Mouse (Mus musculus) spleen, postnatal 36 days (tissue): ENCODE measurements around the gene Aco2.

Source experiments
- DNase-seq, 2 experiments: peaks; one replicate each; pipeline ENCODE4 v3.0.0; 2022; ENCODE audit warnings: low spot score in 2 of 2, mixed read lengths in 1 of 2

Gene Aco2

GRCm38 (mm10) chr15:81917621-81918463, 45.7 kb downstream of the Aco2 start:
- peak; percentile 58 to 69 for DNase-seq

- no peak for DNase-seq
Measured at GRCm38 (mm10) chr15:81919062-81919461, 47.0 kb downstream of the Aco2 start.

- DNase-seq, result no peak
Measured at GRCm38 (mm10) chr15:81920546-81921217, 48.6 kb downstream of the Aco2 start.

GRCm38 (mm10) chr15:81921255-81921654, 49.1 kb downstream of the Aco2 start:
- DNase-seq, result no peak

- no peak for DNase-seq
Measured at GRCm38 (mm10) chr15:81924933-81925332, 52.8 kb downstream of the Aco2 start.

GRCm38 (mm10) chr15:81925760-81926445, 53.8 kb downstream of the Aco2 start, which contains the start of gene Polr3h:
Gene Polr3h (minus strand): TSS chr15:81926240.
- peak; percentile 96 to 97 for DNase-seq

GRCm38 (mm10) chr15:81926446-81926822, 54.3 kb downstream of the Aco2 start:
- DNase-seq, result no peak

GRCm38 (mm10) chr15:81927741-81928140, 55.6 kb downstream of the Aco2 start:
- DNase-seq, result no peak

- DNase-seq, result peak; percentile 76 to 82
Measured at GRCm38 (mm10) chr15:81928277-81928676, 56.2 kb downstream of the Aco2 start.

GRCm38 (mm10) chr15:81932951-81933470, 60.9 kb downstream of the Aco2 start:
- peak; percentile 70 to 78 for DNase-seq

- DNase-seq, result peak; percentile 72 to 77
Measured at GRCm38 (mm10) chr15:81933986-81934385, 61.9 kb downstream of the Aco2 start.

GRCm38 (mm10) chr15:81935869-81936637, 63.9 kb downstream of the Aco2 start:
- no peak for DNase-seq

GRCm38 (mm10) chr15:81936679-81937078, 64.6 kb downstream of the Aco2 start, which contains the start of gene Csdc2:
Gene Csdc2 (plus strand): TSS chr15:81936759.
- no peak for DNase-seq

GRCm38 (mm10) chr15:81937098-81937972, 65.2 kb downstream of the Aco2 start:
- no peak for DNase-seq

GRCm38 (mm10) chr15:81938246-81938645, 66.1 kb downstream of the Aco2 start:
- DNase-seq, result peak; percentile 40 to 44

GRCm38 (mm10) chr15:81939157-81939715, 67.1 kb downstream of the Aco2 start:
- DNase-seq, result no peak

GRCm38 (mm10) chr15:81939774-81940173, 67.7 kb downstream of the Aco2 start:
- no peak for DNase-seq

- DNase-seq, result no peak
Measured at GRCm38 (mm10) chr15:81940219-81940618, 68.1 kb downstream of the Aco2 start.

- no peak for DNase-seq
Measured at GRCm38 (mm10) chr15:81941010-81941409, 68.9 kb downstream of the Aco2 start.
